Mouse (Mus musculus): Measurements from ENCODE around the gene Itgb7. TPM values are rescaled to one million over a fixed set of nuclear protein-coding genes. Genes with fewer than 3 reads are reported as not detected.

The Itgb7 gene
- 1.0 and 2.9 TPM in 2 replicates for polyA plus RNA-seq (2015; fragmentation: Nextera tagmentation; extraction: Ambion mirVana)

GRCm38 (mm10) chr15:102231748-102232147 lies at the start of gene Itgb7:
Gene Itgb7 (minus strand): TSS chr15:102231944.

GRCm38 (mm10) chr15:102279092-102279782 lies 47.5 kb upstream of the Itgb7 start, which contains the start of gene Mfsd5:
Gene Mfsd5 (plus strand): TSS chr15:102279454.

GRCm38 (mm10) chr15:102270274-102270960 lies 38.7 kb upstream of the Itgb7 start, which contains the start of gene Gm9918:
Gene Gm9918 (plus strand): TSS chr15:102270563.

GRCm38 (mm10) chr15:102257202-102258075 lies 25.7 kb upstream of the Itgb7 start, which contains the start of gene Rarg:
Gene Rarg (minus strand): TSS chr15:102257517.

GRCm38 (mm10) chr15:102204674-102205505 lies 26.9 kb downstream of the Itgb7 start, which contains the start of gene Csad:
Gene Csad (minus strand): TSS chr15:102204724.

GRCm38 (mm10) chr15:102202971-102203834 lies 28.5 kb downstream of the Itgb7 start, which contains the start of gene Zfp740:
Gene Zfp740 (plus strand): TSS chr15:102203249.

Other genes starting within 250 kb of the Itgb7 start
- 0.45 and 0.87 TPM in 2 replicates for gene Krt8, start 227.5 kb downstream of the Itgb7 start, polyA plus RNA-seq (2015; fragmentation: Nextera tagmentation; extraction: Ambion mirVana)
- 1.4 and 1.9 TPM in 2 replicates for gene Krt18, start 203.8 kb downstream of the Itgb7 start, polyA plus RNA-seq (2015; fragmentation: Nextera tagmentation; extraction: Ambion mirVana)
- 57.5 and 60.8 TPM in 2 replicates for gene Eif4b, start 158.2 kb downstream of the Itgb7 start, polyA plus RNA-seq (2015; fragmentation: Nextera tagmentation; extraction: Ambion mirVana)
- 8.8 and 10.3 TPM in 2 replicates for gene Tns2, start 131.5 kb downstream of the Itgb7 start, polyA plus RNA-seq (2015; fragmentation: Nextera tagmentation; extraction: Ambion mirVana)
- 107 and 114 TPM in 2 replicates for gene Spryd3, start 95.7 kb downstream of the Itgb7 start, polyA plus RNA-seq (2015; fragmentation: Nextera tagmentation; extraction: Ambion mirVana)
- gene Igfbp6, start 87.6 kb downstream of the Itgb7 start, polyA plus RNA-seq (2015; fragmentation: Nextera tagmentation; extraction: Ambion mirVana): 21.1 and 33.5 TPM in 2 replicates
- 0.21 TPM in 1 of 2 replicates, not detected in the other for gene Soat2, start 81.4 kb downstream of the Itgb7 start, polyA plus RNA-seq (2015; fragmentation: Nextera tagmentation; extraction: Ambion mirVana)
- gene Zfp740, start 28.7 kb downstream of the Itgb7 start, polyA plus RNA-seq (2015; fragmentation: Nextera tagmentation; extraction: Ambion mirVana): 27.4 and 27.5 TPM in 2 replicates
- gene Csad, start 27.2 kb downstream of the Itgb7 start, polyA plus RNA-seq (2015; fragmentation: Nextera tagmentation; extraction: Ambion mirVana): 44.0 and 46.0 TPM in 2 replicates
- 7.1 and 7.7 TPM in 2 replicates for gene Rarg, start 25.6 kb upstream of the Itgb7 start, polyA plus RNA-seq (2015; fragmentation: Nextera tagmentation; extraction: Ambion mirVana)
- 0.06 and 0.10 TPM in 2 replicates for gene Gm9918, start 38.6 kb upstream of the Itgb7 start, polyA plus RNA-seq (2015; fragmentation: Nextera tagmentation; extraction: Ambion mirVana)
- 67.6 and 67.7 TPM in 2 replicates for gene Mfsd5, start 47.5 kb upstream of the Itgb7 start, polyA plus RNA-seq (2015; fragmentation: Nextera tagmentation; extraction: Ambion mirVana)
- 1.8 and 2.0 TPM in 2 replicates for gene Espl1, start 64.3 kb upstream of the Itgb7 start, polyA plus RNA-seq (2015; fragmentation: Nextera tagmentation; extraction: Ambion mirVana)
- 546 and 574 TPM in 2 replicates for gene Pfdn5, start 94.2 kb upstream of the Itgb7 start, polyA plus RNA-seq (2015; fragmentation: Nextera tagmentation; extraction: Ambion mirVana)
- 69.0 and 80.3 TPM in 2 replicates for gene Myg1, start 99.8 kb upstream of the Itgb7 start, polyA plus RNA-seq (2015; fragmentation: Nextera tagmentation; extraction: Ambion mirVana)
- 29.8 and 30.2 TPM in 2 replicates for gene Aaas, start 118.8 kb upstream of the Itgb7 start, polyA plus RNA-seq (2015; fragmentation: Nextera tagmentation; extraction: Ambion mirVana)
- 0.51 and 0.67 TPM in 2 replicates for gene Sp7, start 135.2 kb upstream of the Itgb7 start, polyA plus RNA-seq (2015; fragmentation: Nextera tagmentation; extraction: Ambion mirVana)
- 2.4 and 2.8 TPM in 2 replicates for gene Sp1, start 174.2 kb upstream of the Itgb7 start, polyA plus RNA-seq (2015; fragmentation: Nextera tagmentation; extraction: Ambion mirVana)
- 0.09 and 0.28 TPM in 2 replicates for gene Amhr2, start 213.4 kb upstream of the Itgb7 start, polyA plus RNA-seq (2015; fragmentation: Nextera tagmentation; extraction: Ambion mirVana)
- 69.7 and 79.1 TPM in 2 replicates for gene Prr13, start 227.1 kb upstream of the Itgb7 start, polyA plus RNA-seq (2015; fragmentation: Nextera tagmentation; extraction: Ambion mirVana)
- 117 and 122 TPM in 2 replicates for gene Pcbp2, start 238.6 kb upstream of the Itgb7 start, polyA plus RNA-seq (2015; fragmentation: Nextera tagmentation; extraction: Ambion mirVana)

Data from neural tube, postnatal 0 days (tissue).